ENCODE assay signal across 7 mouse cellular contexts in the genomic region with DNA sequence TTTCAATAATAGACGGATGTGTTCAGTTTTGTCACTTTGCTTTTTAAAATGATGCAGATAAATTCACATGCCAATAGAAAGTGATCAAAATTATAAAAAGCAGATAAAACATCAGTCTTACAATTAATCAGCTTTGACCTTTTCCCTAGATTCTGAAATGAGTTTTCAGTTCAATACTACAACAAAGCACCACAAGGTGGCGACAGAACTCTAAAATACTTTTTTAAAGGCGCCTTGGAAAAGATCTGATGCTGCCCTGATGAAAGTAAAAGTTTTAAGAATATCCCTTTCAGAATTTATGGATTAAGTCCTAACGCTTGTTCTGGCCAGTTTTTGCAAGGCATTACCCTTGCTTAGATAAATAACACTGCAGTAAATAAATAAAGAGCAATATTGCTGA. TPM values are rescaled to one million over a fixed set of nuclear protein-coding genes. Genes with fewer than 3 reads are reported as not detected.
DNase-seq lines count a peak whose midpoint lies in the region; ATAC-seq and TF ChIP-seq lines count a peak whose summit lies in the region.

No protein-coding gene starts in this region.

- no peaks in the 10 kb centered on the region for H3K36me3 ChIP-seq in spleen, adult 2 months (ENCODE audit: control insufficient read depth, insufficient read depth, low read length)
- no peaks in the 10 kb centered on the region for H3K36me3 ChIP-seq in liver, embryonic 11.5 days (ENCODE audit: control insufficient read depth, insufficient read depth, low read length)
- no peaks in the 10 kb centered on the region for H3K36me3 ChIP-seq in neural tube, embryonic 14.5 days (ENCODE audit: control insufficient read depth, insufficient read depth, low read length)

- DNase-seq in spleen, adult 2 months (ENCODE audit: low read depth in 1 of 2, low spot score in 2 of 2), result peak; percentile 27 to 43
- no peak for DNase-seq in spleen, adult 12 weeks (ENCODE audit: low spot score)
- DNase-seq in ZHBTc4 (ENCODE audit: low read depth, low spot score), result peak; percentile 75
- DNase-seq in embryo, embryonic 11 days, result peak; percentile 88
- DNase-seq in heart, postnatal 36 days, result peak; percentile 37 to 60
- DNase-seq in liver, embryonic 11.5 days (ENCODE audit: low spot score), result no peak

- H3K9ac ChIP-seq in liver, embryonic 11.5 days (ENCODE audit: low read depth, low read length), result no peak overlapping the region
- no peak overlapping the region for H3K9ac ChIP-seq in neural tube, embryonic 14.5 days (replicated peaks; ENCODE audit: low read depth, low read length)

- no peaks in the 10 kb centered on the region for H3K4me1 ChIP-seq in spleen, adult 2 months (ENCODE audit: control insufficient read depth, insufficient read depth, insufficient read length)
- H3K4me1 ChIP-seq in liver, embryonic 11.5 days (replicated peaks; ENCODE audit: control insufficient read depth, insufficient read depth, low read length), result no peaks in the 10 kb centered on the region
- H3K4me1 ChIP-seq in neural tube, embryonic 14.5 days (ENCODE audit: control insufficient read depth, insufficient read depth, low read length), result no peaks in the 10 kb centered on the region

- no peak for TF ChIP-seq POLR2A in spleen, adult 2 months (IDR thresholded peaks at IDR 0.05; ENCODE audit: low read depth, low read length)

- no peaks in the 10 kb centered on the region for H3K27me3 ChIP-seq in spleen, adult 2 months (ENCODE audit: control insufficient read depth, insufficient read depth, low read length)
- no peaks in the 10 kb centered on the region for H3K27me3 ChIP-seq in liver, embryonic 11.5 days (replicated peaks; ENCODE audit: control insufficient read depth, insufficient read depth, low read length)
- H3K27me3 ChIP-seq in neural tube, embryonic 14.5 days (ENCODE audit: control insufficient read depth, insufficient read depth, low read length), result no peaks in the 10 kb centered on the region

- no peak for ATAC-seq in liver, embryonic 11.5 days (replicated peaks; ENCODE audit: low FRiP score)
- no peak for ATAC-seq in neural tube, embryonic 14.5 days (ENCODE audit: low read depth)

- H3K4me3 ChIP-seq in spleen, adult 2 months (ENCODE audit: extremely low read depth, insufficient read depth, insufficient read length), result no peak overlapping the region
- H3K4me3 ChIP-seq in liver, embryonic 11.5 days (ENCODE audit: low read depth, low read length), result no peak overlapping the region
- no peak overlapping the region for H3K4me3 ChIP-seq in neural tube, embryonic 14.5 days (ENCODE audit: low read depth, low read length)

- no peaks in the 10 kb centered on the region for H3K9me3 ChIP-seq in liver, embryonic 11.5 days (ENCODE audit: control insufficient read depth, low read length)
- no peaks in the 10 kb centered on the region for H3K9me3 ChIP-seq in neural tube, embryonic 14.5 days (ENCODE audit: control insufficient read depth, low read length)

- H3K27ac ChIP-seq in spleen, adult 2 months (ENCODE audit: insufficient read depth, low read length), result no peak overlapping the region
- H3K27ac ChIP-seq in liver, embryonic 11.5 days (ENCODE audit: low read depth, low read length), result no peak overlapping the region
- H3K27ac ChIP-seq in neural tube, embryonic 14.5 days (ENCODE audit: low read depth, low read length), result no peak overlapping the region

- no peak for TF ChIP-seq CTCF in spleen, adult 2 months (IDR thresholded peaks at IDR 0.05; ENCODE audit: extremely low read depth, insufficient read depth, insufficient read length, insufficient replicate concordance)

- peak overlapping the region; percentile 8; the same call in 1 of the 2 replicates for H3K4me2 ChIP-seq in liver, embryonic 11.5 days
- H3K4me2 ChIP-seq in neural tube, embryonic 14.5 days (ENCODE audit: low read depth, low read length), result peak overlapping the region; percentile 1; the same call in 1 of the 2 replicates

- intact Hi-C loops in heart, postnatal 36 days (cut with DNase I), result loop anchor here (1.0 kb wide), 1 partner anchor 181 kb away; no protein-coding TSS in a partner anchor

- 9% methylated on average over 4 of the region's 4 CpGs for WGBS in spleen, adult 2 months
- 4% methylated on average over 4 of the region's 4 CpGs for WGBS in liver, embryonic 11.5 days
- WGBS in neural tube, embryonic 14.5 days, result 3% methylated on average over 4 of the region's 4 CpGs

RNA-seq across cellular contexts. Expression of gene Zfp638, which starts 12.9 kb away (rescaled TPM):
- polyA plus RNA-seq in spleen, adult 2 months (2012; rRNA removed), result 7.3 and 8.7 TPM in 2 replicates
- total RNA-seq in heart, postnatal 36 days (2021), result 10 to 100 TPM; 52.0 to 54.9 TPM
- 53.1 and 54.9 TPM in 2 replicates for polyA plus RNA-seq in liver, embryonic 11.5 days (2014; fragmentation: Nextera tagmentation; extraction: Ambion mirVana)
- polyA plus RNA-seq in neural tube, embryonic 14.5 days (2014; fragmentation: Nextera tagmentation; extraction: Ambion mirVana), result 104 and 118 TPM in 2 replicates

RNA-seq across cellular contexts. Expression of gene Paip2b, which starts 48.3 kb away (rescaled TPM):
- 5.0 and 6.1 TPM in 2 replicates for polyA plus RNA-seq in spleen, adult 2 months (2012; rRNA removed)
- 10 to 100 TPM; 42.7 to 44.8 TPM for total RNA-seq in heart, postnatal 36 days (2021)
- 8.4 and 9.2 TPM in 2 replicates for polyA plus RNA-seq in liver, embryonic 11.5 days (2014; fragmentation: Nextera tagmentation; extraction: Ambion mirVana)
- 26.0 and 29.7 TPM in 2 replicates for polyA plus RNA-seq in neural tube, embryonic 14.5 days (2014; fragmentation: Nextera tagmentation; extraction: Ambion mirVana)

Comparison
In these comparisons a context has a peak if more than half of its experiments do, and no peak if none do; other contexts are left out.
1. DNase-seq: peak in spleen, adult 2 months (2 of 2), ZHBTc4 (single experiment), embryo, embryonic 11 days (single experiment) and heart, postnatal 36 days (2 of 2); none in spleen, adult 12 weeks (single experiment) and liver, embryonic 11.5 days (single experiment).